Mouse (Mus musculus): ENCODE results near the gene Sik2.

Sik2 gene

GRCm38 (mm10) chr9:50986123-50986522 is 22.8 kb downstream of the Sik2 start:
- no peak for DNase-seq (ENCODE audit: low read depth)

- no peak for DNase-seq (ENCODE audit: low read depth)
These were observed 27.2 kb downstream of the Sik2 start for GRCm38 (mm10) chr9:50981499-50982190.

- DNase-seq (ENCODE audit: low read depth), result no peak
These were observed 34.2 kb downstream of the Sik2 start for GRCm38 (mm10) chr9:50974631-50975030.

GRCm38 (mm10) chr9:50970413-50970812 is 38.5 kb downstream of the Sik2 start:
- DNase-seq (ENCODE audit: low read depth), result no peak

GRCm38 (mm10) chr9:50969266-50969665 is 39.6 kb downstream of the Sik2 start:
- no peak for DNase-seq (ENCODE audit: low read depth)

GRCm38 (mm10) chr9:50966277-50966676 is 42.6 kb downstream of the Sik2 start:
- DNase-seq (ENCODE audit: low read depth), result no peak

GRCm38 (mm10) chr9:50965392-50965791 is 43.5 kb downstream of the Sik2 start:
- no peak for DNase-seq (ENCODE audit: low read depth)

GRCm38 (mm10) chr9:50964911-50965310 is 44.0 kb downstream of the Sik2 start:
- DNase-seq (ENCODE audit: low read depth), result no peak

GRCm38 (mm10) chr9:50957956-50958489 is 50.9 kb downstream of the Sik2 start:
- DNase-seq (ENCODE audit: low read depth), result no peak

GRCm38 (mm10) chr9:50955176-50955575 is 53.7 kb downstream of the Sik2 start:
- no peak for DNase-seq (ENCODE audit: low read depth)

GRCm38 (mm10) chr9:50948097-50948823 is 60.6 kb downstream of the Sik2 start:
- no peak for DNase-seq (ENCODE audit: low read depth)

GRCm38 (mm10) chr9:50946338-50946737 is 62.5 kb downstream of the Sik2 start:
- no peak for DNase-seq (ENCODE audit: low read depth)

- no peak for DNase-seq (ENCODE audit: low read depth)
These were observed 64.0 kb downstream of the Sik2 start for GRCm38 (mm10) chr9:50944826-50945225.

GRCm38 (mm10) chr9:50942711-50943110 is 66.2 kb downstream of the Sik2 start:
- no peak for DNase-seq (ENCODE audit: low read depth)

- DNase-seq (ENCODE audit: low read depth), result no peak
These were observed 67.0 kb downstream of the Sik2 start for GRCm38 (mm10) chr9:50941804-50942401.

- no peak for DNase-seq (ENCODE audit: low read depth)
These were observed 78.9 kb downstream of the Sik2 start for GRCm38 (mm10) chr9:50929986-50930385.

GRCm38 (mm10) chr9:50925801-50926200 is 83.1 kb downstream of the Sik2 start:
- no peak for DNase-seq (ENCODE audit: low read depth)

GRCm38 (mm10) chr9:50924454-50924853 is 84.4 kb downstream of the Sik2 start:
- DNase-seq (ENCODE audit: low read depth), result no peak

- no peak for DNase-seq (ENCODE audit: low read depth)
These were observed 86.3 kb downstream of the Sik2 start for GRCm38 (mm10) chr9:50922363-50923153.

- DNase-seq (ENCODE audit: low read depth), result no peak
These were observed 87.7 kb downstream of the Sik2 start for GRCm38 (mm10) chr9:50920933-50921895.

- no peak for DNase-seq (ENCODE audit: low read depth)
These were observed 89.3 kb downstream of the Sik2 start for GRCm38 (mm10) chr9:50919554-50919953.
